8 mouse cellular contexts compared by ENCODE assay signal in the genomic region with DNA sequence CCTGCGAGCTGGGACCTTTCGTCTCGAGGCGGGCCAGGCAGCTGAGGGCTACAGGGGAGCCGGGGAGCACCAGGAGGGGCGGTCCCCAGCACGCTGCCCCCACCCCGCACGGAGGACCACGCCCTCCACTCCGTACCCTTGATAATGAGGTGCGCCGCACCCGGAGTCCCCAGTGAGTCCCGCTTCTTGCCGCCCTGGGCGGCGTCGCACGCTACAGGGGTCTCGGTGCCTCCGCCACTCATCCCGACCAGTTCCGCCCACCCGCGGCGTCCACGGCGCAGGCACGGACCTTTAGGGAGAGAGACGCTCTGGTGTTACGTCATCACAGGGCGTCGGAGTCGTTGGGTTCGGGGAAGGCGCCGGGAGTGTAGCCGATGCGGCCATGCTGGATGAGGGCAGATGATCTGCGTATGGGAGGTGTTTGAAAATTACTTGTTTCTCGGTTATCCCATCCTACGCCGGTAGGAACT. TPM values are rescaled to one million over a fixed set of nuclear protein-coding genes. Genes with fewer than 3 reads are reported as not detected.
DNase-seq lines count a peak whose midpoint lies in the region; ATAC-seq and TF ChIP-seq lines count a peak whose summit lies in the region.

A gene (minus strand): TSS at position 310 of the 470 bp plus-strand sequence.

- under 1% methylated on average over 43 of the region's 44 CpGs for WGBS in hindbrain, embryonic 10.5 days
- under 1% methylated on average over 44 of the region's 44 CpGs for WGBS in lung, postnatal 0 days

- TF ChIP-seq CTCF in lung, postnatal 0 days (IDR thresholded peaks at IDR 0.05): no peak

- H3K27me3 ChIP-seq in hindbrain, embryonic 10.5 days (ENCODE audit: insufficient read depth, poor library complexity, severe bottlenecking): no peaks in the 10 kb centered on the region
- no peaks in the 10 kb centered on the region for H3K27me3 ChIP-seq in lung, postnatal 0 days (replicated peaks; ENCODE audit: insufficient read depth, low read length)

- 0 out of 2 replicates have a peak, but pooled peaks have one; percentile 51 for TF ChIP-seq EP300 in lung, postnatal 0 days (IDR thresholded peaks at IDR 0.05)

- H3K36me3 ChIP-seq in hindbrain, embryonic 10.5 days: 0 out of 2 replicates have a peak, but pooled peaks cover 4% of the 10 kb centered on the region
- no peaks in the 10 kb centered on the region for H3K36me3 ChIP-seq in lung, postnatal 0 days (ENCODE audit: insufficient read depth, low read length)

- peaks cover 13% of the 10 kb centered on the region for H3K4me1 ChIP-seq in hindbrain, embryonic 10.5 days (replicated peaks)
- H3K4me1 ChIP-seq in lung, postnatal 0 days (ENCODE audit: insufficient read depth, low read depth, low read length): peaks cover 5% of the 10 kb centered on the region; the same call in 1 of the 2 replicates

- DNase-seq in MEL-GATA-1-ER (ENCODE audit: extremely low read depth, low read depth): peak; percentile 90
- DNase-seq in cerebellum, adult 8-10 months: peak; percentile 97
- peak; percentile 95 for DNase-seq in forelimb bud, embryonic 11.5 days (ENCODE audit: low read depth, low spot score)
- DNase-seq in hindbrain, embryonic 10.5 days (ENCODE audit: low spot score): peak; percentile 94
- DNase-seq in layer of hippocampus, adult 9-11 months: peak; percentile 95
- peak; percentile 96 for DNase-seq in lung, postnatal 0 days (ENCODE audit: low spot score)
- peak; percentile 95 for DNase-seq in ovary, postnatal 14 days (ENCODE audit: low spot score)
- DNase-seq in thymus, postnatal 14 days: peak; percentile 96

- peak; percentile 98 for ATAC-seq in lung, postnatal 0 days

- H3K9me3 ChIP-seq in hindbrain, embryonic 10.5 days: no peaks in the 10 kb centered on the region
- no peaks in the 10 kb centered on the region for H3K9me3 ChIP-seq in lung, postnatal 0 days (ENCODE audit: low read length)

- H3K27ac ChIP-seq in hindbrain, embryonic 10.5 days: peak within 1 kb of the TSS; percentile 92
- H3K27ac ChIP-seq in lung, postnatal 0 days (ENCODE audit: low read length): peak within 1 kb of the TSS; percentile 48; the same call in 1 of the 2 replicates

- H3K9ac ChIP-seq in lung, postnatal 0 days (replicated peaks; ENCODE audit: low read depth): peak within 1 kb of the TSS; percentile 58

- H3K4me3 ChIP-seq in hindbrain, embryonic 10.5 days: peak within 1 kb of the TSS; percentile 86
- peak within 1 kb of the TSS; percentile 85 for H3K4me3 ChIP-seq in lung, postnatal 0 days (ENCODE audit: low read depth, low read length)

- H3K4me2 ChIP-seq in lung, postnatal 0 days (replicated peaks; ENCODE audit: low read depth, low read length): peak within 1 kb of the TSS; percentile 89

RNA-seq across cellular contexts. Expression of the gene that starts here (rescaled TPM):
- 20.1 and 25.8 TPM in 2 replicates for polyA plus RNA-seq in hindbrain, embryonic 10.5 days (2016; fragmentation: Nextera tagmentation; extraction: Ambion mirVana)
- polyA plus RNA-seq in lung, postnatal 0 days (2015; fragmentation: Nextera tagmentation; extraction: Ambion mirVana): 13.6 and 15.8 TPM in 2 replicates

Comparison
In these comparisons a context has a peak if more than half of its experiments do, and no peak if none do; other contexts are left out.
1. Peak in every context shown above with its lines: DNase-seq, ATAC-seq, H3K4me3 ChIP-seq and H3K27ac ChIP-seq.